ENCODE assay signal across 13 mouse cellular contexts in the genomic region with DNA sequence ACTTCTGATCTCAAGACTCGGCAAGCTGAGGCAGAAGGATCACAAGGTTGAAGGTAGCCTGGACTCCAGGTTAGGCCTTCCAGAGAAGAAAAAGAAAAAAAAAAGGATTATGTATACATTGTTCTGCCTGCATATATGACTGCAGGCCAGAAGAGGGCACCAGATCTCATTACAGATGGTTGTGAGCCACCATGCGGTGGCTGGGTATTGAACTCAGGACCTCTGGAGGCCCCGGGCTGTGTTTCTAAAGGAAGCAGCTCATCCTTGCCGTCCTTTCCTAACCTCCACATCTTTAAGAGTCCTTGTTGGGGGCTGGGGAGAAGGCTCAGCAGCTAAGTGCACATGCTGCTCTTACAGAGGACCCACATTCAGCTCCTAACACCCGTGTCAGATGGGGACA. TPM values are rescaled to one million over a fixed set of nuclear protein-coding genes. Genes with fewer than 3 reads are reported as not detected.
DNase-seq lines count a peak whose midpoint lies in the region; ATAC-seq and TF ChIP-seq lines count a peak whose summit lies in the region.
"Had no signal": no experiment of that assay in that cellular context is flagged by ENCODE, and none has a peak within 500 bp of the region (broad histone marks: within the 10 kb centered on the region; RNA-seq: fewer than 3 reads in every experiment).

No protein-coding gene starts in this region.

- H3K36me3 ChIP-seq in forebrain, postnatal 0 days (ENCODE audit: insufficient read depth) = peaks cover 91% of the 10 kb centered on the region
- H3K36me3 ChIP-seq in forebrain, embryonic 13.5 days (ENCODE audit: poor library complexity, severe bottlenecking) = peaks cover 97% of the 10 kb centered on the region
- peaks cover 87% of the 10 kb centered on the region for H3K36me3 ChIP-seq in liver, embryonic 14.5 days (replicated peaks; ENCODE audit: control insufficient read depth, insufficient read depth, low read depth)
- peaks cover 83 to 91% of the 10 kb centered on the region in 2 experiments for H3K36me3 ChIP-seq in CH12.LX (replicated peaks in 1 of 2; ENCODE audit: control insufficient read depth in 1 of 2, insufficient read depth in 1 of 2, low read length in 1 of 2)

- no peak for DNase-seq in forebrain, postnatal 0 days
- no peak for DNase-seq in liver, embryonic 14.5 days (ENCODE audit: low read depth in 3 of 3, low spot score in 3 of 3)
- DNase-seq in liver (no peak), CH12.LX (ENCODE audit: extremely low read depth) (no peak)
- peak; percentile 34 for DNase-seq in induced T-regulatory cell, adult 2 months (ENCODE audit: low read depth)
- no peak for DNase-seq in left cerebral cortex, postnatal 4 days
- no peak for DNase-seq in frontal cortex, adult 2 months (ENCODE audit: extremely low spot score in 1 of 2, low spot score in 1 of 2)
- DNase-seq: adrenal gland, postnatal 25 days; cerebellum, postnatal 25 days; heart, adult 11 months; right cerebral cortex, adult 18-20 months had no signal

- peak; percentile 49 for TF ChIP-seq RAD21 in CH12.LX (IDR thresholded peaks at IDR 0.05; ENCODE audit: low read depth, low read length)

- intact Hi-C loops in left cerebral cortex, postnatal 4 days (cut with DNase I) = no loop called here

- TF ChIP-seq POLR2A in CH12.LX (IDR thresholded peaks at IDR 0.05; ENCODE audit: low read depth, low read length) = no peak

- H3K4me3 ChIP-seq in forebrain, postnatal 0 days (ENCODE audit: low read depth, low read length) = no peak overlapping the region
- no peak overlapping the region for H3K4me3 ChIP-seq in forebrain, embryonic 13.5 days
- no peak overlapping the region for H3K4me3 ChIP-seq in liver, embryonic 14.5 days (ENCODE audit: insufficient read depth in 1 of 2, low read depth in 2 of 2, low read length in 2 of 2)
- no peak overlapping the region for H3K4me3 ChIP-seq in CH12.LX (replicated peaks in 1 of 3; ENCODE audit: low read depth in 2 of 3, low read length in 2 of 3, poor library complexity in 1 of 3)
- H3K4me3 ChIP-seq: forebrain, embryonic 10.5 days had no signal

- peak; percentile 66 for TF ChIP-seq CTCF in forebrain, postnatal 0 days (IDR thresholded peaks at IDR 0.05; ENCODE audit: low read depth)
- TF ChIP-seq CTCF in liver, embryonic 14.5 days (IDR thresholded peaks at IDR 0.05; ENCODE audit: low read depth) = peak; percentile 68
- peak; percentile 17 to 65; a peak in 2 of 4 replicates for TF ChIP-seq CTCF in CH12.LX (conservative IDR thresholded peaks at IDR 0.05 in 1 of 2, IDR thresholded peaks at IDR 0.05 in 1 of 2; ENCODE audit: low read depth in 2 of 2, low read length in 2 of 2)

- H3K9ac ChIP-seq in forebrain, postnatal 0 days = no peak overlapping the region
- no peak overlapping the region for H3K9ac ChIP-seq in forebrain, embryonic 13.5 days
- no peak overlapping the region for H3K9ac ChIP-seq in liver, embryonic 14.5 days (replicated peaks)
- no peak overlapping the region for H3K9ac ChIP-seq in CH12.LX (ENCODE audit: insufficient read depth, low read depth)

- no peak overlapping the region for H3K27ac ChIP-seq in forebrain, postnatal 0 days (ENCODE audit: low read depth, low read length)
- no peak overlapping the region for H3K27ac ChIP-seq in forebrain, embryonic 13.5 days
- H3K27ac ChIP-seq in liver, embryonic 14.5 days = no peak overlapping the region
- no peak overlapping the region for H3K27ac ChIP-seq in CH12.LX (ENCODE audit: insufficient read depth, low read depth)
- H3K27ac ChIP-seq: forebrain, embryonic 10.5 days had no signal

- H3K79me2 ChIP-seq in CH12.LX (replicated peaks; ENCODE audit: control insufficient read depth, extremely low read depth, insufficient read depth, poor library complexity, severe bottlenecking) = no peaks in the 10 kb centered on the region; the same call in 1 of the 2 replicates

- no peak overlapping the region for H3K4me2 ChIP-seq in forebrain, postnatal 0 days (ENCODE audit: low read depth)
- no peak overlapping the region for H3K4me2 ChIP-seq in forebrain, embryonic 13.5 days
- no peak overlapping the region for H3K4me2 ChIP-seq in liver, embryonic 14.5 days (ENCODE audit: low read depth)
- no peak overlapping the region for H3K4me2 ChIP-seq in CH12.LX (ENCODE audit: insufficient read depth, low read depth, poor library complexity, severe bottlenecking)

- 61% methylated on average over 5 of the region's 5 CpGs for WGBS in forebrain, postnatal 0 days
- WGBS in forebrain, embryonic 13.5 days = 63% methylated on average over 5 of the region's 5 CpGs
- 69% methylated on average over 5 of the region's 5 CpGs for WGBS in liver, embryonic 14.5 days (ENCODE audit: insufficient replicate concordance)

- no peak for ATAC-seq in forebrain, postnatal 0 days
- ATAC-seq in forebrain, embryonic 13.5 days = no peak
- no peak for ATAC-seq in liver, embryonic 14.5 days (ENCODE audit: insufficient read depth)

- no peak for TF ChIP-seq EP300 in liver, embryonic 14.5 days (IDR thresholded peaks at IDR 0.05; ENCODE audit: low read depth)
- TF ChIP-seq EP300 in CH12.LX (IDR thresholded peaks at IDR 0.05; ENCODE audit: low read length) = no peak

- no peaks in the 10 kb centered on the region for H3K27me3 ChIP-seq in forebrain, postnatal 0 days (ENCODE audit: insufficient read depth, low read length)
- no peaks in the 10 kb centered on the region for H3K27me3 ChIP-seq in forebrain, embryonic 13.5 days
- H3K27me3 ChIP-seq in liver, embryonic 14.5 days (ENCODE audit: control insufficient read depth, insufficient read depth, low read length) = no peaks in the 10 kb centered on the region
- H3K27me3 ChIP-seq in CH12.LX (replicated peaks) = no peaks in the 10 kb centered on the region

- dilution Hi-C loops in CH12.LX (cut with MboI; ENCODE audit: extremely low pct_ligation_motif_present, extremely low pct_unique_long_range_greater_than_20kb, low sequenced_read_pairs) = no loop called here

- H3K9me3 ChIP-seq in forebrain, postnatal 0 days (ENCODE audit: low read length) = no peaks in the 10 kb centered on the region
- no peaks in the 10 kb centered on the region for H3K9me3 ChIP-seq in forebrain, embryonic 13.5 days (replicated peaks)
- no peaks in the 10 kb centered on the region for H3K9me3 ChIP-seq in liver, embryonic 14.5 days (ENCODE audit: control insufficient read depth, low read length)
- no peaks in the 10 kb centered on the region for H3K9me3 ChIP-seq in CH12.LX (replicated peaks; ENCODE audit: low read length)
- H3K9me3 ChIP-seq: forebrain, embryonic 10.5 days had no signal

- H3K4me1 ChIP-seq in forebrain, postnatal 0 days (ENCODE audit: insufficient read depth) = no peaks in the 10 kb centered on the region
- no peaks in the 10 kb centered on the region for H3K4me1 ChIP-seq in forebrain, embryonic 13.5 days
- H3K4me1 ChIP-seq in liver, embryonic 14.5 days (replicated peaks; ENCODE audit: control insufficient read depth in 2 of 2, insufficient read depth in 2 of 2, low read length in 1 of 2) = no peaks in the 10 kb centered on the region
- H3K4me1 ChIP-seq in CH12.LX (ENCODE audit: control insufficient read depth in 1 of 2, insufficient read depth in 2 of 2) = peaks cover 3 to 25% of the 10 kb centered on the region in 2 experiments
- H3K4me1 ChIP-seq: forebrain, embryonic 10.5 days had no signal

- in situ Hi-C loops in CH12.LX (cut with MboI; ENCODE audit: low pct_ligation_motif_present, low pct_unique_long_range_greater_than_20kb, low sequenced_read_pairs) = loop anchor here (5.0 to 25.0 kb wide), 2 partner anchors 86 to 181 kb away; a partner anchor contains a TSS

TF ChIP-seq in CH12.LX, 34 proteins besides CTCF, POLR2A, EP300 and RAD21:
- TF ChIP-seq NRF1 (IDR thresholded peaks at IDR 0.05; ENCODE audit: low read depth, low read length) = no peak
- TF ChIP-seq SMC3 (IDR thresholded peaks at IDR 0.05; ENCODE audit: low read depth, low read length) = peak; percentile 51
- TF ChIP-seq CHD1 (IDR thresholded peaks at IDR 0.05; ENCODE audit: low read depth, low read length) = no peak
- no peak for TF ChIP-seq MAZ (IDR thresholded peaks at IDR 0.05; ENCODE audit: low read depth, low read length)
- peak; percentile 61 for TF ChIP-seq ZNF384 (IDR thresholded peaks at IDR 0.05; ENCODE audit: low read depth, low read length)

RNA-seq across cellular contexts. Expression of a gene that starts 7.1 kb away (rescaled TPM):
- 25.7 and 42.5 TPM in 2 replicates for total RNA-seq in forebrain, postnatal 0 days (2014; rRNA removed)
- polyA plus RNA-seq in forebrain, postnatal 0 days (2015; fragmentation: Nextera tagmentation; extraction: Ambion mirVana) = 40.4 and 45.2 TPM in 2 replicates
- 54.6 and 60.4 TPM in 2 replicates for polyA plus RNA-seq in forebrain, embryonic 13.5 days (2015; fragmentation: Nextera tagmentation; extraction: Ambion mirVana)
- polyA plus RNA-seq in liver, embryonic 14.5 days (2012; rRNA removed) = 9.4 and 11.0 TPM in 2 replicates
- polyA plus RNA-seq in liver, embryonic 14.5 days (2014; fragmentation: Nextera tagmentation; extraction: Ambion mirVana) = 13.5 and 17.0 TPM in 2 replicates
- total RNA-seq in CH12.LX (2012; rRNA removed) = 8.4 and 11.8 TPM in 2 replicates
- 0.31 and 0.73 TPM in 2 replicates for total RNA-seq in CH12.LX (2014; rRNA removed)
- polyA plus RNA-seq in CH12.LX (2012; ENCODE audit: insufficient read length, low read depth) = 0.99 and 1.4 TPM in 2 replicates
- total RNA-seq in left cerebral cortex, postnatal 4 days (2021) = 10 to 100 TPM; 37.3 to 39.7 TPM
- 42.2 and 43.0 TPM in 2 replicates for polyA plus RNA-seq in frontal cortex, adult 2 months (2012; rRNA removed)

RNA-seq across cellular contexts. Expression of a gene that starts 19.0 kb away (rescaled TPM):
- 171 and 186 TPM in 2 replicates for total RNA-seq in forebrain, postnatal 0 days (2014; rRNA removed)
- 163 and 180 TPM in 2 replicates for polyA plus RNA-seq in forebrain, postnatal 0 days (2015; fragmentation: Nextera tagmentation; extraction: Ambion mirVana)
- 133 and 151 TPM in 2 replicates for polyA plus RNA-seq in forebrain, embryonic 13.5 days (2015; fragmentation: Nextera tagmentation; extraction: Ambion mirVana)
- polyA plus RNA-seq in liver, embryonic 14.5 days (2012; rRNA removed) = 20.5 and 22.5 TPM in 2 replicates
- 42.4 and 46.6 TPM in 2 replicates for polyA plus RNA-seq in liver, embryonic 14.5 days (2014; fragmentation: Nextera tagmentation; extraction: Ambion mirVana)
- 85.1 and 99.3 TPM in 2 replicates for total RNA-seq in CH12.LX (2012; rRNA removed)
- 75.6 and 78.3 TPM in 2 replicates for total RNA-seq in CH12.LX (2014; rRNA removed)
- 81.3 and 91.9 TPM in 2 replicates for polyA plus RNA-seq in CH12.LX (2012; ENCODE audit: insufficient read length, low read depth)
- 100 to 1,000 TPM; 158 to 172 TPM for total RNA-seq in left cerebral cortex, postnatal 4 days (2021)
- 170 TPM in 2 replicates for polyA plus RNA-seq in frontal cortex, adult 2 months (2012; rRNA removed)

RNA-seq across cellular contexts. Expression of a gene that starts 55.7 kb away (rescaled TPM):
- total RNA-seq in forebrain, postnatal 0 days (2014; rRNA removed) = 244 and 321 TPM in 2 replicates
- polyA plus RNA-seq in forebrain, postnatal 0 days (2015; fragmentation: Nextera tagmentation; extraction: Ambion mirVana) = 684 and 687 TPM in 2 replicates
- polyA plus RNA-seq in forebrain, embryonic 13.5 days (2015; fragmentation: Nextera tagmentation; extraction: Ambion mirVana) = 949 and 1,006 TPM in 2 replicates
- polyA plus RNA-seq in liver, embryonic 14.5 days (2012; rRNA removed) = 152 and 190 TPM in 2 replicates
- polyA plus RNA-seq in liver, embryonic 14.5 days (2014; fragmentation: Nextera tagmentation; extraction: Ambion mirVana) = 556 and 576 TPM in 2 replicates
- total RNA-seq in CH12.LX (2012; rRNA removed) = 558 and 652 TPM in 2 replicates
- total RNA-seq in CH12.LX (2014; rRNA removed) = 838 and 876 TPM in 2 replicates
- polyA plus RNA-seq in CH12.LX (2012; ENCODE audit: insufficient read length, low read depth) = 649 and 743 TPM in 2 replicates
- total RNA-seq in left cerebral cortex, postnatal 4 days (2021) = 100 to 1,000 TPM; 219 to 224 TPM
- polyA plus RNA-seq in frontal cortex, adult 2 months (2012; rRNA removed) = 326 and 335 TPM in 2 replicates
